Mouse (Mus musculus): ENCODE measurements around the gene Btbd9. TPM values are rescaled to one million over a fixed set of nuclear protein-coding genes. Genes with fewer than 3 reads are reported as not detected.

Gene Btbd9
- polyA plus RNA-seq, 1 experiment, result 32.7 TPM

DNA sequence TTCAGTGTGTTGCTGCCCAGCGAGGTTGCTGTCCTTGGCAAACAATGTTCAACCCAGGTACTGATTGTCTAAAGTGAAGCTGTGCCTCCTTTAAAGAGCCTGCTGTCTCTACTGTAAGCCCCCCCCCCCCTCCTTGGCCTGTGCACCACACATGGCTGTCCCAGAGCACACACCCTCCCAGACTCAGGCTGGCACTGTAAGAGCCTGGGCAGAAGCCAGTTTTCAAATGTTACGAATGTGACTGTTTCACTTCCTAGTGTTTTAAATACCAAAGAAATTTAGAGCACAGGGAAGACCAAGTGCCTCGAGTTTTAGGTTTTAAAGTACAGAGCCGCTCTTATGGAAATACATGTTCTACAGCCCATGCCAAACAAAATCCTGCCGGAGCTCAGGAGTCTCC is 336.8 kb downstream of the Btbd9 start:
- H3K27ac ChIP-seq (ENCODE audit: insufficient read depth, low read length), result no peak overlapping the region
- no peak for DNase-seq
- 66% methylated on average over 5 of the region's 5 CpGs for WGBS

DNA sequence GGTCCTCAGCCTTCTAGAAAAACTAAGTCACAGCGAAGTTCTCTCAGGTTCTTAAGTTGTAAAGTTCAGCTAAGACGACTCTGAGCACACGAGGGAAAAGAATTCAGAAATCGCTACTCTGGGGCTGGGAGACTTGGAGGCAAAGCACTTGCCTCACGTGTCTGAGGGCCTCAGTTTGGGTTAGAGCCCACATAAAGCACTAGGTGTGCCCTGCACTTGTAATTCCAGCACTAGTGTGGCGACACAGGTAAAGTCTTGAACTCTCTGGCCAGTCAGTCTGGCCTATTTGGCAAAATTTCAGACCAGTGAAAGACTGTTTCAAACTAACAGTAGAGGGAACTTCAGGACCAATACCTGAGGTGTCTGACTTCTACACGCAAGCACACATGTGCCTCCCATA is 338.7 kb downstream of the Btbd9 start:
- DNase-seq, result no peak
- H3K4me1 ChIP-seq (ENCODE audit: control insufficient read depth, insufficient read depth, low read length), result peaks cover 31% of the 10 kb centered on the region
- WGBS, result 96% methylated on average over 7 of the region's 7 CpGs
- H3K27me3 ChIP-seq (ENCODE audit: control insufficient read depth, insufficient read depth, low read length), result no peaks in the 10 kb centered on the region
- H3K27ac ChIP-seq (ENCODE audit: insufficient read depth, low read length), result no peak overlapping the region
- TF ChIP-seq CTCF (IDR thresholded peaks at IDR 0.05; ENCODE audit: borderline replicate concordance, insufficient read depth, low read depth, low read length) (no peak), POLR2A (IDR thresholded peaks at IDR 0.05; ENCODE audit: borderline replicate concordance, insufficient read depth, low read length) (no peak)
- H3K4me3 ChIP-seq (replicated peaks; ENCODE audit: insufficient read depth, low read depth, low read length), result no peak overlapping the region

More for the DNA sequence above, 336.8 kb downstream of the Btbd9 start:
- TF ChIP-seq CTCF (IDR thresholded peaks at IDR 0.05; ENCODE audit: borderline replicate concordance, insufficient read depth, low read depth, low read length), result no peak
- no peak for TF ChIP-seq POLR2A (IDR thresholded peaks at IDR 0.05; ENCODE audit: borderline replicate concordance, insufficient read depth, low read length)
- Histone ChIP-seq H3K27me3 (ENCODE audit: control insufficient read depth, insufficient read depth, low read length) (no peaks in the 10 kb centered on the region), H3K4me3 (replicated peaks; ENCODE audit: insufficient read depth, low read depth, low read length) (no peak overlapping the region), H3K4me1 (ENCODE audit: control insufficient read depth, insufficient read depth, low read length) (peaks cover 36% of the 10 kb centered on the region)

DNA sequence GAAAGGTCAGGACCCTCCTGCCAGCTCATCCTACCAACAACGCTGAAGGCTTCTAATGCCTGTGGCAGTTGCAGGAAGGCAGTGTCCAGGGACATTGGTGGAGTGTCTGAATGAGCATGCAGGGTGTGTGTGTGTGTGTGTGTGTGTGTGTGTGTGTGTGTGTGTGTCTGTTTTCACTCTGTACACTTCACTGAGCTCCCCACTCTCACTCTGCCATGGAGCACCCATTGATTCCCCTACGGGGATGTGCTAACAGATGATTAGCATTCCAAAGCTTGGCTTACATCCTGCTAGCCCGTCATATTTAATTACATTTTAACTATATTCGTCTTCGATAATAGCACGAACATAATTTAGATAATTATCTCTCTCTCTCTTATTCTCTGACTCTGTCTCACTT is 339.7 kb downstream of the Btbd9 start:
- H3K27ac ChIP-seq (ENCODE audit: insufficient read depth, low read length), result no peak overlapping the region
- WGBS, result 70% methylated on average over 6 of the region's 6 CpGs

DNA sequence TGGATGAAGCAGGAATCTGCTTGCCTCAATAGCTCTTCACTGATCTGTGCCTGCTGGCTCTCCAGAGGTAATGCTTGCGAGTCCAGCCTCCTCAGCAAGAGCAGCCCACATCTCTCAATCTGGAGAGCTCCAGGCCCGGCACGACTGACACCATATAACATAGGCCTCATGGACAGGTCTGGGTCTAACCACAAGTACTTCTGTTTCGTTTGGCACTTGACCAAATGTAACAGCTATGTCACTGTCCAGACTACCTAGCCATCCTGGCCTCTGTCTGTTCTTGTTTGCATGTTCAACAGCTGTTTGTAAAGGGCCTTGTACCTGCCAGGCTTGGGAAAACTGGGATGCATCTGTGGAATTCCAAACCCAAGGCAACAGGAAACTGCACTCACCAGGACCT is 340.9 kb downstream of the Btbd9 start:
- WGBS, result 77% methylated on average over 4 of the region's 4 CpGs
- Histone ChIP-seq H3K27me3 (ENCODE audit: control insufficient read depth, insufficient read depth, low read length) (no peaks in the 10 kb centered on the region), H3K27ac (ENCODE audit: insufficient read depth, low read length) (no peak overlapping the region), H3K4me3 (replicated peaks; ENCODE audit: insufficient read depth, low read depth, low read length) (no peak overlapping the region), H3K4me1 (ENCODE audit: control insufficient read depth, insufficient read depth, low read length) (peaks cover 11% of the 10 kb centered on the region)
- TF ChIP-seq CTCF (IDR thresholded peaks at IDR 0.05; ENCODE audit: borderline replicate concordance, insufficient read depth, low read depth, low read length) (no peak), POLR2A (IDR thresholded peaks at IDR 0.05; ENCODE audit: borderline replicate concordance, insufficient read depth, low read length) (no peak)
- DNase-seq, result no peak

More for the DNA sequence above, 339.7 kb downstream of the Btbd9 start:
- no peak for DNase-seq
- no peak for TF ChIP-seq CTCF (IDR thresholded peaks at IDR 0.05; ENCODE audit: borderline replicate concordance, insufficient read depth, low read depth, low read length)
- TF ChIP-seq POLR2A (IDR thresholded peaks at IDR 0.05; ENCODE audit: borderline replicate concordance, insufficient read depth, low read length), result no peak
- no peak overlapping the region for H3K4me3 ChIP-seq (replicated peaks; ENCODE audit: insufficient read depth, low read depth, low read length)
- peaks cover 23% of the 10 kb centered on the region for H3K4me1 ChIP-seq (ENCODE audit: control insufficient read depth, insufficient read depth, low read length)
- H3K27me3 ChIP-seq (ENCODE audit: control insufficient read depth, insufficient read depth, low read length), result no peaks in the 10 kb centered on the region

DNA sequence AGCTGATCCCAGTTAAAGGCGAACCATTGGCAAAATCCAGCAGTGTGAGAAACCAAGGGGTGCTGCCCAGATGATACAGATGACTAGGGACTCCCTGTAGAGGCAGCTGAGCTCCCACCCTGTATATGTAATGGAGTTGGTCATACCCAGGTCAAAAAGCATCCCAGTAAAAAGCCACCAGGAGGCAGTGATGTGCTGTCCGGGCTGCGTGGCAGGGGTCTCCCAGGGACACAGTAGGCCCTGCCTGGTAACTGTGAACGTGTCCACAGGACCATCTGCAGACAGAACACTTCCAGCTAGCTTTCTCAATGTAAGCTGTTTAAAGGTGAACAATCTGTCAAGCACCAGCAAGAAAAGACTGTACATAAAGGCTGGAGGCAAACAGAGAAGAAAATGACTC is 343.6 kb downstream of the Btbd9 start:
- Histone ChIP-seq H3K4me3 (replicated peaks; ENCODE audit: insufficient read depth, low read depth, low read length) (no peak overlapping the region), H3K4me1 (ENCODE audit: control insufficient read depth, insufficient read depth, low read length) (peaks cover 11% of the 10 kb centered on the region), H3K27ac (ENCODE audit: insufficient read depth, low read length) (no peak overlapping the region), H3K27me3 (ENCODE audit: control insufficient read depth, insufficient read depth, low read length) (no peaks in the 10 kb centered on the region)
- no peak for DNase-seq
- TF ChIP-seq CTCF (IDR thresholded peaks at IDR 0.05; ENCODE audit: borderline replicate concordance, insufficient read depth, low read depth, low read length) (no peak), POLR2A (IDR thresholded peaks at IDR 0.05; ENCODE audit: borderline replicate concordance, insufficient read depth, low read length) (no peak)
- 58% methylated on average over 4 of the region's 4 CpGs for WGBS

DNA sequence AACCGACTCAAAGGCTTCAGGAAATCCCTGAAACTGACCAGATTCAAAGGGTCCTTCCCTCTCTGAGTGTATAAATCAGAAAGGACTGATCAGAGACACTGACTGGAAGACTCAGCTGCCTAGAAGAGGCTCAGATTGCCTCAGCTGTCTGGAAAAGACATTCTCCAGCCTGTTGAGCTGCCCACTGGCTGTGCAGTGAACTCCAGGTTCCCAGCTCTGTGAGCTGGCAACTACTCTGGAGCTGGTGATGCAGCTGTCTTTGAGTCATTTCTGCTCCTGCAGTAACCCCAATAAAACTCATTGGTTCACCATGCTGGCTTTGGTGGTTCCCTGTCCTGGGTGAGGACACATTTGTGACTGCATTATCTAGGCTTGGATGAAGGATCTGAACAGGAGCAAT is 344.8 kb downstream of the Btbd9 start:
- DNase-seq, result no peak

DNA sequence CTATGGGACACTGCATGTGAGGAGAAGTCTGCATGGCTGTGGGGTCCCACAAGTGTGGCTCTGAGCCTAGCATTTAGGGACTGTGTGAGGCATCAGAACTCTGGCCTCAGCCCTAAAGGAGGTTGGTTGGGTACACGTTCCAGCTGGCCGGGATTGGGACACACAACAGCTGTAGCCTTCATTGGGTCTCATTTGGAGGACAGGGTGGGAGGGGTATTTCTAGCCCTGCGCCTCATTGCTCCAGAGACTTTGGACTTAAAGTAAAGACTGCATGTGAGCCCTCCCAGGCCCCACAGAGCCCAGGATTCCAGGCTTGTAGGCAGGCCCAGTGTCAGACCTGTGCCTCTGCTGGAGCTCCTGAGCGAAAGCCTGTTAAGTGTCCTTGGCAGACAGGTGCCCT is 345.9 kb downstream of the Btbd9 start:
- Histone ChIP-seq H3K4me3 (replicated peaks; ENCODE audit: insufficient read depth, low read depth, low read length) (no peak overlapping the region), H3K27ac (ENCODE audit: insufficient read depth, low read length) (no peak overlapping the region), H3K4me1 (ENCODE audit: control insufficient read depth, insufficient read depth, low read length) (peaks cover 11% of the 10 kb centered on the region), H3K27me3 (ENCODE audit: control insufficient read depth, insufficient read depth, low read length) (no peaks in the 10 kb centered on the region)
- 79% methylated on average over 4 of the region's 4 CpGs for WGBS
- no peak for DNase-seq
- TF ChIP-seq POLR2A (IDR thresholded peaks at IDR 0.05; ENCODE audit: borderline replicate concordance, insufficient read depth, low read length) (no peak), CTCF (IDR thresholded peaks at IDR 0.05; ENCODE audit: borderline replicate concordance, insufficient read depth, low read depth, low read length) (no peak)

More for the DNA sequence above, 344.8 kb downstream of the Btbd9 start:
- no peak for TF ChIP-seq CTCF (IDR thresholded peaks at IDR 0.05; ENCODE audit: borderline replicate concordance, insufficient read depth, low read depth, low read length)
- no peak for TF ChIP-seq POLR2A (IDR thresholded peaks at IDR 0.05; ENCODE audit: borderline replicate concordance, insufficient read depth, low read length)
- Histone ChIP-seq H3K27ac (ENCODE audit: insufficient read depth, low read length) (no peak overlapping the region), H3K4me3 (replicated peaks; ENCODE audit: insufficient read depth, low read depth, low read length) (no peak overlapping the region), H3K4me1 (ENCODE audit: control insufficient read depth, insufficient read depth, low read length) (peaks cover 11% of the 10 kb centered on the region), H3K27me3 (ENCODE audit: control insufficient read depth, insufficient read depth, low read length) (no peaks in the 10 kb centered on the region)
- WGBS, result 100% methylated on average over 1 of the region's 1 CpGs

DNA sequence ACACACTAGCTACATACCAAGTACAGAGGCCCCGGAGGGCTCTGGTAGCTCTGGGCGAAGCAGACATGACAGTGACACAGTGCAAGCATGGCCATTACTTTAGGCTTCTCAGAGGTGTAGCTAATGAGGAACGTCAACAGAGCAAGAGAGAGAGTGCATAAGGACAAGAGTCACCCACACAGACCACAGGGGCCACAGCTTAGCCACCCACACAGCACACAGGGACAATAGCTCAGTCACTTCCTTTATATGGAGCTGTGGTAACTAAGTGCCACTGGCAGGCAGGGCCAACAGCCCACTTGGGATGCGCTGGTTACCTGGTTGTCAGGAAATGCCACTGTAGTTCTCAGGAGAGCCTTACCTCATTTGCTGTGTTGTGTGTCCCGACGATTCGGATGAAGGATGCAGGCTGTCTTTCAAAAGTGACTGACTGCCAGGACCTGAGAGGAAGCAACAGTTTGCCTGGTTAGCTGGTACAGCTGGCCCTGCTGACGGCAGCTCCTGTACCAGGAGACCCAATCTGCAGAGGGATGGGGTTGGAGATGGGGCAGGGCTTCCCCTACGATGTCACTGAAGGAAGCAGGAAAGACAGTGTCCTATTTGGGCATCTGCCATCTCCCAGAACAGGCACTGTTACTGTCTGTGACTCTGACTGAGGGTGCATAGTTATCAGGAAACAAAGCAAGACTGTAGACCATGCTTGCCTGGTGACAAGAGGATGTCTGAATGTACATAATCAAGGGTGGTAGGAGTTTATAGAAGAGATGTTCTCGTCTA is 347.7 kb downstream of the Btbd9 start:
- H3K4me1 ChIP-seq (ENCODE audit: control insufficient read depth, insufficient read depth, low read length), result peaks cover 11% of the 10 kb centered on the region
- no peak overlapping the region for H3K27ac ChIP-seq (ENCODE audit: insufficient read depth, low read length)
- no peaks in the 10 kb centered on the region for H3K27me3 ChIP-seq (ENCODE audit: control insufficient read depth, insufficient read depth, low read length)
- WGBS, result 70% methylated on average over 10 of the region's 10 CpGs
- TF ChIP-seq CTCF (IDR thresholded peaks at IDR 0.05; ENCODE audit: borderline replicate concordance, insufficient read depth, low read depth, low read length), result no peak
- TF ChIP-seq POLR2A (IDR thresholded peaks at IDR 0.05; ENCODE audit: borderline replicate concordance, insufficient read depth, low read length), result no peak
- no peak for DNase-seq
- H3K4me3 ChIP-seq (replicated peaks; ENCODE audit: insufficient read depth, low read depth, low read length), result no peak overlapping the region
